Mouse (Mus musculus): Measurements from ENCODE around the gene Pltp.

- no peak for TF ChIP-seq EP300 (IDR thresholded peaks at IDR 0.05; ENCODE audit: low read depth)
- TF ChIP-seq CTCF (IDR thresholded peaks at IDR 0.05; ENCODE audit: low read depth), result no peak
These were observed 61.6 kb downstream of the Pltp start for GRCm38 (mm10) chr2:164795868-164796267.
